Mouse (Mus musculus): ENCODE results near the gene Wwp2.

The Wwp2 gene

DNA sequence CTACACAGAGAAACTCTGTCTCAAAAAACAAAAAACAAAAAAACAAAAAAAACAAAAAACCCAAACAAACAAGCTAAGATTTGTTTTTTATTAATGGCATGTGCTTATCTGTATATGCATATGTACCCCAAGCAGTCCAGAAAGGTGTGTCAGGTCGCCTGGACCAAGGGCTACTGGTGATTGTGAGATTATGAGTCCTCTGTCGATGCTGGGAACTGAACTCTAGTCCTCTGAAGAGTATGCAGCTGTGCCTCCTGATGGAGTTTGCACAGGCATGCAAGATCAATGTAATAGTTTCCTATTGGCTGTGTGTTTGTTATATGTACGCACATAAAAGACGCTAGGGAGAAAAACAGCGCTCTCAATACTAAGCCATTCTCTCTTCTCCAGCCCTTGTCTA is 74.0 kb downstream of the Wwp2 start:
- DNase-seq (ENCODE audit: low spot score in 2 of 2), result no peak

- DNase-seq (ENCODE audit: low spot score in 2 of 2), result no peak
Measured at GRCm38 (mm10) chr8:107510766-107511165, 74.6 kb downstream of the Wwp2 start.

GRCm38 (mm10) chr8:107513249-107513648 is 77.1 kb downstream of the Wwp2 start:
- DNase-seq (ENCODE audit: low spot score in 2 of 2), result no peak

DNA sequence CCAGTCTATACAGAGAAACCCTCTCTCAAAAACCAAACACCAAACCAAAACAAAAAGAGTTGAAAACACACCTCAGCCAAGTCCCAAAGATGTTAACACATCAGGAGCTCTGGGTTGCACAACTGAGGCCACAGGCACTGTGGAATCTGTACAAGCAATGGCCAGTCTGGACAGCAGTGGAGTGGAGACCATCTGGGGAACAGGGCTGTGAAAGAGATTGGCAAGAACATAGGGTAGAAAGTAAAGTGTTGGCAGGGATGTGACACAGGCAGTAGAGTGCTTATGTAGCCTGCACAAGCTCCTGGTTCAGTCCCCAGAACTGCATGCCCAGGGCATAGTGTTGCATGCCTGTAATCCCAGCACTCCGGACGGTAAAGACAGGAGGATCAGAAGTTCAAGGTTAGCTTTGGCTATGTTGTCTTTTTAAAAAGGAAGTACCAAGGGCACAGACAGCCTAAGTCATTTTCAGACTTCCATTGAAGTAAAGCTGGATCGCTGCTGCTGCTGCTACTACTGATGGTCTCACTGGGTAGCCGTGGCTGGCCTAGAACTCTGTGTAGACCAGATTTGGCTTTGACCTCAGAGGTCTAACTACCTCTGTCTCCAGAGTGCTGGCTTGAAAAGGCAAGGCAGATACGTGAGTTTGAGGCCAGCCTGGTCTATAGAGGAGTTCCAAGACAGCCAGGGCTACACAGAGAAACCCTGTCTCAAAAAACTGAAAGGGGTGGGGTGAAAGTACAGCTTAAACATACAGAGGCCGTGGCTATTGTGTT is 79.0 kb downstream of the Wwp2 start:
- DNase-seq (ENCODE audit: low spot score in 2 of 2), result no peak

- no peak for DNase-seq (ENCODE audit: low spot score in 2 of 2)
Measured at GRCm38 (mm10) chr8:107518726-107519125, 82.6 kb downstream of the Wwp2 start.

DNA sequence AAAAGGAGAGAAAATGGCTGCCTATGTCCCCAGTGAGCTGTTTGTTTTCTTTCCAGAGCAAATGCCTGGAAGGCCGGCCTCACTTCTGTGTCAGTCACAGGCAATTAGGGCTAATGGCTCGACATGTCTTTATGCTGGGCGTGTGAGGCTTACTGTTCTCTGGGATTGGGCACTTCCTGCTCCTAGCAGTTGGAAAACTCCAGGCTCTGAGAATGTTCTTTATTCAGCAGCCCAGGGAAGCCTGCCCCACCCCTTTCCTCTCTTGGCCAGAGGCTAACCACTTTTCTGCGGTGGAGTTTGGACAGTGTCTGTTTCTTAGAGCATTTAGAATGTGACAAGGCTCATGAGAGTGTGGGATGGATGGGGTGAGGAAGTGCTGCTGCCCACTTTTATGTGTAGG is 83.7 kb downstream of the Wwp2 start:
- DNase-seq (ENCODE audit: low spot score in 2 of 2), result no peak

DNA sequence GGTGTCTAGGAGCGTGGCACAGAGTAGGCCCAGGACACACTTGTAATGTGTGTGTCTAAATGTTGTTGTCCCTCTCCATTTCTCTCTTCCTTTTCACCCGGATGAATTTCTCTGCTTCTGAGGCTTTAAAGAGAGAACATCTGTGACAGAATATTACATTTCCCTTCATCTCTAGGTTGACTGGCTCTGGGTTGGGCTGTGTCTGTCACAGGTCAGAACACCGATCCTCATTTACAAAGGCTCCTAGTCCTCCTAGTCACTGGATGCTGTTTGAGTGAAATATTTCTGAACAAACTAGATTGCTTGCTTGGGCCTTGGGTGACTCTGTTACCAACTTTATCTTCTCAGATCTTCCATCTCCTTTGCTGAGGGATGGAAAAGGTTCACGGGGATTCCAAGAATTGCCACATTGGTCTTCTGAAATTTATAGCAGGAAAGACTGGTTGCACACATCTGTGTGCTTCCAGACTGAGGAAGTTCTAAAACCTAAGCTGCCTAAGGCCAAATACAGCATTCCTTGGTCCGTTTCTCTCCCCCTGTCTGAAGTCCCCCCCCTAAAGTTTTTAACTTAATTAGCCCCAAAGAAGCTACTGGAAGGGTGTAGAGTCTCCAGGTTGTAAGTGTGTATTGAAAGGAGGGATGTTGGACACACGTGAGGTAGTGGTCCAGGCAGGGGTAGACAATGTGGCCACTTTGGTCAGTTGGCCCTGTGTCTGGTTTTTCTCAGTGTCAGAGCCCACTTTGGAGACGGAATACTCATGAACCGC is 85.8 kb downstream of the Wwp2 start:
- no peak for DNase-seq (ENCODE audit: low spot score in 2 of 2)

DNA sequence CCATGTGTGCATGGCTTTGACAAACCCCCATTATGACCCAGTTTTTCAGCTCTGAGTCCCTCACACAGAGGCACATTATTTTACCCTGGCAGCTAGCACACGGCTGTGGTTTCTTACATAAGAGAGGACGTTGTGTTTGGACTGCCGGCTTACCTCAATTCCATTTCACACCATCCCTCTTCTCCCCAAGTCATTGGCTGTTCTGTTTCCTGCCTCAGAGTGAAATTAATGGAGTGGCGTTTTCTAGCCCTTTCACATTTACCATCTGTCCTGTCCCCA is 86.3 kb downstream of the Wwp2 start:
- DNase-seq (ENCODE audit: low spot score in 2 of 2), result no peak

GRCm38 (mm10) chr8:107524535-107524934 is 88.4 kb downstream of the Wwp2 start:
- DNase-seq (ENCODE audit: low spot score in 2 of 2), result no peak

DNA sequence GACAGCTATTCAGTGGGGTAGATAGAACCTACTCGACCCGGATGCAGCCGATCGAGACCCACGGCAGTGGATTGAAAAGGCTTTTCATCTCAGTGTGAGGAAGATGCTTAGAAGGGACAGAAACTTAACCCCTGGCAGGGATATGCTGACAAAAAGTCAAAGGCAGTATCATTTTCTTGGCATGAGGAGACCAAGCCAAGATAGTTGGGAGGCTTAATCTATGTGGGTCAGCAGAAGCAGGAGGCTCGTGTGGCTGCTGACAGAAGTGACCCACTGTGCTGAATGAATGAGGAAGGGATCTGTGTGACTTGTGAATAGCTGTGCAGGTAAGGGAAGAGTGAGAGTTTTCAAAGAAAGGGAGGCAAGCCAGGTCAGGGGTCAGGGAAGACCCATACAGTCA is 92.6 kb downstream of the Wwp2 start:
- no peak for DNase-seq (ENCODE audit: low spot score in 2 of 2)

GRCm38 (mm10) chr8:107537472-107537871 is 101.3 kb downstream of the Wwp2 start:
- no peak for DNase-seq (ENCODE audit: low spot score in 2 of 2)

- DNase-seq (ENCODE audit: low spot score in 2 of 2), result no peak
Measured at GRCm38 (mm10) chr8:107540623-107541022, 104.5 kb downstream of the Wwp2 start.

- no peak for DNase-seq (ENCODE audit: low spot score in 2 of 2)
Measured at GRCm38 (mm10) chr8:107541369-107541768, 105.2 kb downstream of the Wwp2 start.

DNA sequence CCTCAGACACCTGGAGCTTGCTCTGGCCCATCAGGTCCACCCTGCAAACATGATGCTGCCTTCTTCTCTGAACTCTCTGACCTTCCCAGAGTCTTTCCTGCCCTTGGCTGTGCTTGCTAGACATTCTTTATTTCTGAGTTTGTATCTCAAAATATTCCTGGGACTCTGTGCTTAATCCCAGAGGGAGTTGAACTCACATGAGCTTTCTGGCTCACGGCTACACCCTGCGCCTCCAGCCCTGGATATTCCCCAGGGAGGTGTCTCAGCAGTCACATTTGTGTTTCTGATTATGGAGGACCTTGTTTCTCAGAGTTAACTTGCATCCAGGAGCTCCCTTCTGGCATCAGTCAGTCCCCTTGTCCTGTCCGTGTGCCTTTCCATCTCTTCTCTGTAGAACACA is 106.0 kb downstream of the Wwp2 start:
- no peak for DNase-seq (ENCODE audit: low spot score in 2 of 2)

DNA sequence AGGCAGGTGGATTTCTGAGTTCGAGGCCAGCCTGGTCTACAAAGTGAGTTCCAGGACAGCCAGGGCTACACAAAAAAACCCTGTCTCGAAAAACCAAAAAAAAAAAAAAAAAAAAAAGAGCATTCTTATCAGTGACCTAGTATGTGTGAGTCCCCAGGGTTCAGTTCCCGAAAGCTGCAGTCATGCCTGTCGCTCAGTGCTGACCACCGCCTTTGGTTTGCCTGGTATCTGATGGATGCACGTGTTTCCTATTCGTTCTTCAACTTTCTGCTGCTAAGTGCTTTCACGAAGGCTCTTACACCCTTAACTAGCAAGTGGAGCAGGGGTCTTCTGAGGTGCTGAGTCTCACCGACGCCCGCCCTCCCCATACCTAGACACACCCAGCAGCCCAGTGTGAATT is 107.5 kb downstream of the Wwp2 start:
- DNase-seq (ENCODE audit: low spot score in 2 of 2), result no peak

DNA sequence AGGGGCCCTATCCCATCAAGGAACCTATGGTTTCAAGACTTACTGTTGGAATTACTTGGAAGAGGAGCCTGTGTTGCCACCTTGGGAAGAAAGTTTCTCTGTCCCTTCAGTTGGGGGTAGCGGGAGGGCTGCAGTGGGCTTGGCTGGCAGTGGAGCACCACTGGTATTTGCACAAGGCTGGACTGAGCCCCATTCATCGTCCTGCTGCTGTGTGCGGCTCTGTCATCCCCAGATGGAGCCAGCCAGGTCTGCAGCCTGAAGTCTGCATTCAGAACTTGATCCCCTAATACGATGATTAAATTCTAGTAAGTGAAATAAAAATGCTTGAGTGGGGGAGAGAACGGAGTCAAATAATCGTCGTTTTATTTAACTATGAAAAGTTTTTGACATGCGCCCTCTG is 108.0 kb downstream of the Wwp2 start:
- no peak for DNase-seq (ENCODE audit: low spot score in 2 of 2)

GRCm38 (mm10) chr8:107544651-107545174 is 108.5 kb downstream of the Wwp2 start:
- peak in 1 of 2 experiments; percentile 48 for DNase-seq (ENCODE audit: low spot score in 2 of 2)

DNA sequence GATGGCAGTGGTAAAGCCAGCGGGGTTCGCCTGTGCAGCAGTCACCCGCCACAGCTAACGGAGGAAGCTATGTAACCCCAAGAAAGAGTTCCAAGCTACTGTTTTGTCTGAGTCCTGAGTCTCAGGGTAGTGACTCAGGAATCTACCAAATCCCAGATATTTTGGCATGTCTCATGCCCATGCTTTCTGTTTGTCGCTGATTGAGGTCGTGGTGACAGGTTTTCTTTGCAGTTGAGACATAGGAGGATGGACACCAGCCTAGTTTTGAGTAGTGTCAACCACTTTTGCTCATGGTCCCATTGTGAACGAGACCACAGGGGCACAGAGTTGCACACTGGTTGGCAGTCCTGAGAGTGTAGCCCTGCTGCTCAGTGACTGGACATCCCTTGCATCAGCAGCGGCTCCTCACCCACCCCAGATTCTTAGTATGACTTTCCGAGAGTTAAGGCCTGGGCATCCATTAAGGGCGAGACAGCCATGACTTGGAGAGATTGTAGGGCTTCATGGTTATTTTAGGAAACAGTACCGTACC is 109.5 kb downstream of the Wwp2 start:
- no peak for DNase-seq (ENCODE audit: low spot score in 2 of 2)

GRCm38 (mm10) chr8:107546154-107546553 is 110.0 kb downstream of the Wwp2 start:
- no peak for DNase-seq (ENCODE audit: low spot score in 2 of 2)

- DNase-seq (ENCODE audit: low spot score in 2 of 2), result no peak
Measured at GRCm38 (mm10) chr8:107546817-107547216, 110.7 kb downstream of the Wwp2 start.

DNA sequence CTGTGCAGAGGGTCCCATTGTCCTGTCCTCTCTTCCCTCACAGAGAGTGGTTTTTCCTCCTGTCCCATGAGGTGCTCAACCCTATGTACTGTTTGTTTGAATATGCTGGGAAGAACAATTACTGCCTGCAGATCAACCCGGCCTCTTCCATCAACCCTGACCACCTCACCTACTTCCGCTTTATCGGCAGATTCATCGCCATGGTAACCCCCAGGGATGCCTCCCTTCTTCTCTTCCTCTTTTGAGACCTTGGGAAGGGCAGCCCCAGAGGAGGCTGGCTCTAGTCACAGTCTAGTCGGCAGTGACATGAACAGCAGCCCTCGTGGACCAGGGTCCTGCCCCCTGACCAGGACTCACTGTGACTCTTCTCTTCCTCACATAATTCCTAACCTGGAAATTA is 116.1 kb downstream of the Wwp2 start:
- DNase-seq (ENCODE audit: low spot score in 2 of 2), result no peak

- DNase-seq (ENCODE audit: low spot score in 2 of 2), result no peak
Measured at GRCm38 (mm10) chr8:107555231-107555630, 119.1 kb downstream of the Wwp2 start.

GRCm38 (mm10) chr8:107556511-107556936 is 120.4 kb downstream of the Wwp2 start:
- DNase-seq (ENCODE audit: low spot score in 2 of 2), result no peak

All from urinary bladder, postnatal 4 days (tissue).